Mouse (Mus musculus) lung, adult 2 months (tissue): ENCODE data around the gene Gm47283. TPM values are rescaled to one million over a fixed set of nuclear protein-coding genes. Genes with fewer than 3 reads are reported as not detected.
A peak's percentile ranks its signal among the peaks of the same experiment; 100 is the strongest.
"Not testable (repeated sequence)": the region's sequence is repeated elsewhere in the genome, so short reads cannot be mapped to it uniquely, and the experiment has no call there.

Experiments used
- DNase-seq: peaks from one replicate; pipeline ENCODE4 v3.0.0; 2022
- H3K4me1 ChIP-seq: fragments of 200-500 bp; 2 replicates; pipeline ENCODE4 v1.6.1; 2011; ENCODE audit warnings: low read length; ENCODE audit not compliant: control insufficient read depth, insufficient read depth
- H3K4me3 ChIP-seq: fragments of 200-500 bp; replicated peaks from 2 replicates; pipeline ENCODE3; 2011; ENCODE audit warnings: low read depth, mild to moderate bottlenecking, control low read depth, low read length; ENCODE audit errors: extremely low read depth
- CTCF ChIP-seq: fragments of 200-500 bp; IDR thresholded peaks from 2 replicates; pipeline ENCODE4 v1.5.1; 2011; ENCODE audit warnings: mild to moderate bottlenecking, low read length, control low read depth; ENCODE audit not compliant: insufficient read depth
- POLR2A ChIP-seq: fragments of 200-500 bp; IDR thresholded peaks from 2 replicates; pipeline ENCODE4 v1.6.1; 2011; ENCODE audit warnings: low read depth, mild to moderate bottlenecking, control low read depth, low read length, borderline replicate concordance; ENCODE audit errors: extremely low read depth
- WGBS: fragments of 180-500 bp; shearing (Covaris S2); methylation state at CpG from one replicate; pipeline ENCODE4 v1.1.7; 2018; 5-methylcytosine and 5-hydroxymethylcytosine counted together
- polyA plus RNA-seq: library from polyadenylated mRNA; depleted of rRNA; stranded (reverse); fragments of >200 nt; gene quantifications from 2 replicates; pipeline ENCODE4 v1.2.3, GENCODE M21; 2012; rRNA removed

The Gm47283 gene
- polyA plus RNA-seq, 1 experiment = not detected

- Histone ChIP-seq H3K4me1 (no peaks in the 10 kb centered on the region), H3K4me3 (no peak overlapping the region)
- 38% methylated on average over 8 of the region's 21 CpGs for WGBS
- no peak for DNase-seq
- TF ChIP-seq CTCF = no peak
- TF ChIP-seq POLR2A = no peak
These were observed 40.7 kb upstream of the Gm47283 start for GRCm38 (mm10) chrY:90743811-90744220.

- 48% methylated on average over 51 of the region's 51 CpGs for WGBS
- peak; percentile 95 for DNase-seq
- H3K4me3 ChIP-seq = peak overlapping the region; percentile 15
- not testable (repeated sequence) for H3K4me1 ChIP-seq
These were observed 40.1 kb upstream of the Gm47283 start for GRCm38 (mm10) chrY:90744381-90744981.

DNA sequence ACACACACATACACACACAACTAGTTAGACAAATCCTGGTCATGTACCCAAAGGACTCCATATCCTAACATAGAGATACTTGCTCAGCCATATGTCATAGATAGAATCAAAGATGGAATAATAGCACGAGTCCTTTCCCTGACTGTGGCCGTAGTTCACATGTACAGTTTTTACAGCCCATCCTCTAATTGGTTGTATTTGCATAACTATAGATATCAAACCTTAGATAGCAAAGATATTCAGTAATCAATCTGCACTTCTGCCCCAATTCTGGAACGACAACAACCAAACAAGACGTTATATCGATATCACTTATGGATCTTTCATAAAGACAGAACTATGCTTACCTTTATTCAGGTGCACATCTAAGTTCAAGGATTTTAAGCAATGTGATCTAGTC, 39.3 kb upstream of the Gm47283 start:
- H3K4me3 ChIP-seq, DNase-seq, H3K4me1 ChIP-seq: not testable (repeated sequence)
- WGBS = 94% methylated on average over 5 of the region's 5 CpGs

GRCm38 (mm10) chrY:90754721-90755120, 29.8 kb upstream of the Gm47283 start, which contains the start of gene Gm21860:
Gm21860 (minus strand) TSS chrY:90754821.
- not testable (repeated sequence) for H3K4me3 ChIP-seq, H3K4me1 ChIP-seq, DNase-seq
- WGBS = no CpG with 5 or more reads among the region's 8 CpGs

- H3K4me3 ChIP-seq, H3K4me1 ChIP-seq, DNase-seq: not testable (repeated sequence)
- no CpG with 5 or more reads among the region's 8 CpGs for WGBS
These were observed 54.5 kb downstream of the Gm47283 start, which contains the start of gene Gm21748 for GRCm38 (mm10) chrY:90839077-90839476. Gm21748 (minus strand) TSS chrY:90839177.

Other genes starting within 250 kb of the Gm47283 start
- gene Gm21860, start 29.9 kb upstream of the Gm47283 start, polyA plus RNA-seq = not detected in 2 replicates
- gene Gm21748, start 54.4 kb downstream of the Gm47283 start, polyA plus RNA-seq = not detected in 2 replicates